Mouse (Mus musculus) left cerebral cortex, postnatal 4 days (tissue): ENCODE results near the gene Emc6. TPM values are rescaled to one million over a fixed set of nuclear protein-coding genes. Genes with fewer than 3 reads are reported as not detected.
A peak's percentile ranks its signal among the peaks of the same experiment; 100 is the strongest.

Experiments
- DNase-seq: peaks from one replicate; pipeline ENCODE4 v3.0.0-alpha.2; 2022
- intact Hi-C: fragments of 180-260 bp; cut with DNase I; formaldehyde crosslinking; loops from one replicate; pipeline ENCODE4 v1.15.1; 2025
- total RNA-seq, 2 experiments: library from RNA; stranded (reverse); gene quantifications; 2 replicates each; pipeline ENCODE4 v1.2.3; 2021

Emc6 gene
- total RNA-seq: 10 to 100 TPM; 59.8 to 64.3 TPM

DNA sequence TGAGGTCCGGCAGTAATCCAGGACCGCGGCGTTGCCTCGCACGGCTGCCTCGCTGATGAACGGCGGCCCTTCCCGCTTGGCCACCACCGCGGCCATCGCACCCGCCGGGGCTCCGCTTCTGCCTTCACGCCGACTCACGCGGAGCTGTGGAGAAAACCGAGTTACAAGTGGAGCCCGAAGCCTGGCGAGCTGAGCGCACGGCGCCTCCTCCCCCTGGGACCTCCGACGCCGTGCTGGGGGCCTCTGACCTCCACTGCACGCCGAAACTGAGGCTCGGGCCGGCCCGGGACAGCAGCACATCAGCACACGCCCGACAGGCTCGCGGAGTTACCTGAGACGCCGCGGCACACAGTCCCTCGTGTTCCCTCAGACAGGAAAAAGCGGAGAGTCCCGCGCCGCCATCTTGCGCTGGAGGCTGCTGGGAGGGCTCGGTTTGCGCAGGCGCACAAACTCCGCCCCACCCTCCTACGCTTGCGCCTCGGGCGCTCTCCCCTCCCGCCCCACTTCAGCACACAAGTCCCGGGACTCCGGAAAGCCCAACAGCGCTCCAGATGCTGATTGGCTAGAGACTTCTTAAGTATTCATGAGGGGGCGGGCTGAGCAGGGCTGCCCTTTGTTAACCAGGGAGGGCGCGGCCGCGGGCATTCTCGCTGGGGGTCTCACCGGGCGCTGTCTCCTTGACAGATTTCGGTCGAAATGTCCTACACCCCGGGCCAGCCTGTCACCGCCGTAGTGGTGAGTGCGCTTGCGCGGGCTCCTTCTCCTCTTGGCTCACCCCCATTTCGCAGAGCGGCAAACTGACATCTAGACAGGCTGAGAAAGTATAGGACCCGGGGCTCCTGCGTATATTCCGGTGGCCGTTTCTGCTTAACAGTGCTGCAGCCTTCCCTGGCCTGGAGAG, at the start of gene Emc6, which contains the start of gene Tax1bp3:
Gene Emc6, minus strand, starts transcription at position 430 of the 901 bp plus-strand sequence.
Gene Tax1bp3, plus strand, starts transcription at position 476 of the 901 bp plus-strand sequence.
- DNase-seq: peak; percentile 97
- intact Hi-C loops: no loop called here

DNA sequence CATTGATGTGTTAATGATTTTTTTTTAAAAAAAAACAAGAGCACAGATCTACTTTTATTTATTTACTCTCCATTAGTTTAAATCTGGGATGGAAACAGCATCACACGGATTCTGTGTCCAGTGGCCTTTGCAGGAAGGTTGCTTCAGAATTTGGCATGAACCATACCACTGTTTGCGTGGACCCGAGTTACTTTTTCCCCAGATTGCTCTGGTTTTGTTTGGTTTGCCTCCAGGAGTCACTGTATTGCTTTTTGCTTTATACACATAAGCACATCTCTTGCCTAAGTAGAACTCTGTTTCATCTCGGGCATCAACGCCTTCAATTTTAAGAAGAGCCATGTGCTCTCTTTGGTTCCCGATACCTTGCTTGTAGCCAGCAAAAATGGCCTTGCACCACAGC, 49.0 kb upstream of the Emc6 start:
- intact Hi-C loops: no loop called here
- no peak for DNase-seq

- intact Hi-C loops: no loop called here
- no peak for DNase-seq
Observed at GRCm38 (mm10) chr11:73223966-73224365, 47.1 kb upstream of the Emc6 start.

DNA sequence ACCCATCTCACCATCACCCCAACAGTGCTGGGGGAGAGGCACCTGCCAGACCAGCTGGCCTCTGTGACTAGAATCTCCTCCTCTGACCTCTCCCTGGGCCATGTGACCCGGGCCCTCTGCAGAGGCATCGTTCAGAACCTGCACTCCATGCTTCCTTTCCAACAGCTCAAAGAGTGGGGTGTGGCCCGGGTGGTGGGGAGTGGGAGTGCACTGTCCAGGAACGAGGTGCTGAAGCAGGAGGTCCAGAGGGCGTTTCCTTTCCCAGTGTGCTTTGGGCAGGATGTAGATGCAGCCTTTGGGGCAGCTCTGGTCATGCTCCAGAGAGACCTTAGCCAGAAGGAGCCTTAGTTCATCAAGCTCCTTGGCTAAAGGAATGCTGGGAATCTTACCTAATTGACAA, 46.0 kb upstream of the Emc6 start:
- intact Hi-C loops: no loop called here
- no peak for DNase-seq

DNA sequence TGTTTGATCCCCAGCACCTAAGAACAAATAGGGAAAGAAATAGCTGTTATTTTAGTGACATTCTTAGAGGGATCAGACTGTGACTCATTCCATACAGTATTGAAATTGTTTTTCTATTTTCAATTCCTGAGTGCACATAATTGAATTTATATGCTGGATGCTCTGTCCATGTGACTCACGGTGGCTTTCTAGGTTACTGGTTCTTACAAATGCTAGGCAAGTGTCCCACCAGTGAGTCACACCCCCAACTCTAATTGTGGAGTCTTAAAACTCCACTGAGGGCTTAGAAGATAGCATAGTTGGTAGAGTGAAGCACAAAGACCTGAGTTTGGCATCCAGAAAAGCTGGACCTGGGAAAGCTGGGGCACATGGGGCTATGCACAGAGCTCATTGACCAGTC, 43.8 kb upstream of the Emc6 start:
- no peak for DNase-seq
- intact Hi-C loops: no loop called here

DNA sequence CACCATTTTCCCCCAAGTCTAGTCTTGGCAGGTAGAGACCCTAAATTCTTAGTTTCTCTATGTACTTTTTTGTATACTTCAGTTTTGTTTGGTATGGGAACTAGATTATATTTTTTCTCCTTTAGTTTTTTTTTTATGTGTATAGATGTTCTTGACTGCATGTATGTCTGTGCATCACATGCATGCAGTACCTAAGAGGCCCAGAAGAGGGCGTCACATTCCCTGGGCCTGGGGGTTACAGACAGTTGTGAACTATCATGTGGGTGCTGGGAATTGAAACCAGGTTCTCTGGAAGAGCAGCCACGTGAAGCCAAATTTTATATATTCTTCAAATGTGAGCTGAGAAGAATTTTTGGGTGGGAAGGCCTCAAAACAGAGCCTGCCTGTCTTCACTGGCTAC, 42.8 kb upstream of the Emc6 start:
- intact Hi-C loops: no loop called here

DNA sequence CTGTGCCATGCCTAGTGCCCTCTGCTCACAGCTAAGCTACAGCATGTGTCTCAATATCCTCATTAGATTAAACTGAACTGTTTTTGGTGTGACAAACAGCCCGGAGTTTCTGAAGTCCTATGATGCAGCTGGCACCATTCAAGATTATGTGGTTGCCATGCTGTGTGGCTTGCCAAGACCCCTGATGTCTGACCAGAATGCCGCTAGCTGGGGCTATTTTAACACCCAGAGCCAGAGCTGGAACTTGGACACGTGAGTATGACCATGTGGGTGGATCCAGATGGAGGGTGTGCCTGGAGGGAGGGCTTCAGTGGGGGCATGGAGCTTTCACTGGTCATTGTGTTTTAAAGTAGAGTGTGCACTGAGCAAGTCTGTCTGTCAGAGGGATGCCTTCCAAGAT, 37.1 kb upstream of the Emc6 start:
- peak; percentile 24 for DNase-seq
- intact Hi-C loops: no loop called here

More for the DNA sequence above, 42.8 kb upstream of the Emc6 start:
- DNase-seq: no peak

- intact Hi-C loops: no loop called here
- DNase-seq: no peak
Observed at GRCm38 (mm10) chr11:73207621-73208020, 30.8 kb upstream of the Emc6 start.

GRCm38 (mm10) chr11:73205194-73205593, 28.4 kb upstream of the Emc6 start:
- no peak for DNase-seq
- intact Hi-C loops: no loop called here

- intact Hi-C loops: no loop called here
Observed at GRCm38 (mm10) chr11:73203895-73204294, 27.1 kb upstream of the Emc6 start.

GRCm38 (mm10) chr11:73201597-73201996, 24.8 kb upstream of the Emc6 start:
- intact Hi-C loops: no loop called here
- DNase-seq: no peak

More at GRCm38 (mm10) chr11:73203895-73204294, 27.1 kb upstream of the Emc6 start:
- DNase-seq: no peak

- intact Hi-C loops: no loop called here
- no peak for DNase-seq
Observed at GRCm38 (mm10) chr11:73201021-73201420, 24.2 kb upstream of the Emc6 start.

GRCm38 (mm10) chr11:73199879-73200278, 23.0 kb upstream of the Emc6 start:
- DNase-seq: no peak
- intact Hi-C loops: no loop called here

GRCm38 (mm10) chr11:73199230-73199712, 22.4 kb upstream of the Emc6 start, which contains the start of gene Shpk:
TSS of gene Shpk (plus strand) at chr11:73199460.
- peak; percentile 96 for DNase-seq
- intact Hi-C loops: no loop called here

GRCm38 (mm10) chr11:73198603-73199229, 21.9 kb upstream of the Emc6 start, which contains the start of gene Ctns:
TSS of gene Ctns (minus strand) at chr11:73199042.
- peak; percentile 80 for DNase-seq
- intact Hi-C loops: no loop called here

DNA sequence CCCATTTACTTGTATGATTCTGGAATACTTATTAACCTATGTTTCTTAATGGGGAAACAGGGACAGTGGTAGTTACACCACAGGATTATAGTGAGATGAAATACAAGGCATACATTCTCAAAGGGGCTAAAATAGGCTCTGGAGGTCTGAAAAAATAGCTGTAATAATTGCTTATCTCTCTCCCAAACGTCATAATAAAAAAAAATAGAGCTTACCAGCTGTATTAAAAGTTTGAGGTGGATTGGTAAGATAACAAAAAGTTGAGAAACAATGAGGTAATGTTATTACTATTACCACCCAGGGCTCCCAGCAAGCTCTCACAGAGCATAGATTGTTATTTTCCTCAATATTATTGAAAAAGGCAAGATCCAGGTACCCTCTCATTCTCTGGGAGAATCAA, 21.4 kb upstream of the Emc6 start:
- intact Hi-C loops: no loop called here

DNA sequence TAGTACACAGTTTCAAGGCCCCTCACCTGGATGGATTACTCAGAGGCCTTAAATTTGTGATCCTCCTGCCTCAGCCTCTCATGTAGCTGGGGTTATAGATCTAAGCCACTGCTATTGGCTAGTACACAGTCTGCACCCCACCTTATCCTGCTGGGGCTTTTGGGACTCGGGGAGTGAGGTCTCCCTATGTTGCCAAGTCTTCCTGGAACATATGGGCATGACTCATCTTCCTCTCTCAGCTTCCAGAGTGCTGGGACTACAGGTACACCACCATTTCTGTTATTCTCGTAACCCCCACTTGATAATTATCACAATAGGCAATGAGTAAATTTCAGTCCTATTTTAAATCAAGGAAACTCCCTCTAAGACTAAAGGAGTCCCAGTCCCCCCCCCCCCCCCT, 17.6 kb upstream of the Emc6 start:
- DNase-seq: no peak
- intact Hi-C loops: no loop called here

More for the DNA sequence above, 21.4 kb upstream of the Emc6 start:
- no peak for DNase-seq

DNA sequence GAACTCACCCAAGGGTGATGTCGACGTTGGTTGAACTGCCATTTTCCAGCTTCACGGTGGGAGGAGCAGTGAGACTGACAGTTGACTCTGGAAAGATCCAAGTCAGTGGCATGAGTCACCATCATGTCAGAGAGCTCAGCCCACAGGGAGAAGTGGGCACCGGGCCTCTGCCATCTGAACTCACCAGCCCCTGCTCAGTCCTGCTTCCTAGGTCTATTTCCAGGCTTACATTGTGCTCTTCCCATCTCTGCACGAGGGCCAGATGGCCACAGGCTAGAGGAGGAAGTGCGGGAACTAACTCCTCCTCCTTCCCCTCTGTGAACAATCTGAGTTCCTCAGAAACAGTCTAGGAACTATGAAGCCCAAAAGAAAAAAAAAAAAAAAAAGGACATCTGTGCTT, 16.2 kb upstream of the Emc6 start:
- intact Hi-C loops: no loop called here
- DNase-seq: no peak

- no peak for DNase-seq
- intact Hi-C loops: no loop called here
Observed at GRCm38 (mm10) chr11:73187231-73187630, 10.4 kb upstream of the Emc6 start.

DNA sequence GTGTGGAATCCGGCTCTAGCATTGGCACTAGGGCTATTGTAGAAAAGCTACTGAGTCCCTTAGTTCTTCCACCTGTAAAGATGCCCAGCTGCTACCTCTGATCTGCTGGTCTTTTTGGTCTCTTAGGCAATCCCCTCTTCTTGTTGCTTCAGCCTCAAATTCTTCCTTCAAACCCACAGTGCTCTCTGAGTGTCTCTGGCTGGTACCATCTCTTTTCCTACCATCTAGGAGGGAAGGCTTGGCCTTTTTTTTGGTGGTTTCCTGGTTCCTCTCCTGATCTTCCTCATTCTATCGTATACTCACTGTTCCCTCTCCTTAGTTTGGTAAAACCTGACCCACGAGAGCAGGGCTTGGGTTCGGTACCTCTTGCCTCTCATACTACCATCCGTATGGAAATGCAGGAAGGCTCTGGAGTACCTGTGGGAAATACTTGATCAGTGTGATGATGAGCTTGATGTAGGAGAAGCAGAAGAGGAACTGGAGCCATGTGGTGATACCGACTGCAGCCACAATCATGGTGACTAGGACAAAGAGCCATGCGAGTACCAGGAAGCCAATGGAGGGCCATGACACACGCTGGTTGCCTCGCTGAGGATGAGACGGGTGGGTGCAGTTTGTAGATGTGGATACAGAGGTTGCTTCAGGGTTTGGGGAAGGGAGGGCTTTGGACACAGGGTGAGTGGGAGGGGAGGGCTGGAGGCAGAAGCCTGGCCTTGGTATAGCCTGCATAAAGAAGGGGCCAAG, 9.2 kb upstream of the Emc6 start:
- no peak for DNase-seq
- intact Hi-C loops: no loop called here

DNA sequence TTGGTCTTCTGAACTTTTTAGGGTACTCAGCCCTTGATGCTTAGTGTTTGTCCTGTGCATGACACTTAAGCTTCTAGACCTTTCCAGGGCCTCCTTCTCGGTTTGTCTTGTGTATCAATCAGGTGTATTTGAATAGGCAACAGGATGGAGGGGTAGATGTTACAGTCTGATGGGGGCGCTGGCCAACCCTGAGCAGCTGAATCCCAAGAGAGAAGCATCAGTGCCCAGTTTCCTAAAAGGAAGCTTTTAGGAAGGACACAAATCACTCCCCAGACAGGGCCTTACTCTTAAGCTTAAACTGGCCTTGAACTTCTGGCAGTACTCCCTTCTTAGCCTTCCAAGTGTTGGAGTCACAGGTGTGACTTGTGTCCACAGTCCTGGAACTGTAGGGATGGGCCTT, 1.1 kb upstream of the Emc6 start:
- no peak for DNase-seq
- intact Hi-C loops: no loop called here
